Mouse (Mus musculus) lung, postnatal 0 days (tissue): Measurements from ENCODE around the gene C1s1.
"Not testable (repeated sequence)": the region's sequence is repeated elsewhere in the genome, so short reads cannot be mapped to it uniquely, and the experiment has no call there.

ENCODE experiments used
- CTCF ChIP-seq: IDR thresholded peaks from 2 replicates; pipeline ENCODE4 v1.5.1; 2016; ENCODE audit warnings: antibody characterized with exemption, mild to moderate bottlenecking
- EP300 ChIP-seq: IDR thresholded peaks from 2 replicates; pipeline ENCODE4 v1.6.1; 2016; ENCODE audit warnings: antibody characterized with exemption, mild to moderate bottlenecking, control low read depth

GRCm38 (mm10) chr6:124561156-124561555 is 19.0 kb upstream of the C1s1 start:
- not testable (repeated sequence) for TF ChIP-seq CTCF, EP300
